Mouse (Mus musculus): Measurements from ENCODE around the gene Abcb8. TPM values are rescaled to one million over a fixed set of nuclear protein-coding genes. Genes with fewer than 3 reads are reported as not detected.
A peak's percentile ranks its signal among the peaks of the same experiment; 100 is the strongest.

The Abcb8 gene
- polyA plus RNA-seq, 1 experiment from 2014 or later: 49.4 TPM

- H3K4me1 ChIP-seq: peaks cover 44% of the 10 kb centered on the region
- H3K36me3 ChIP-seq: peaks cover 30% of the 10 kb centered on the region
- peak overlapping the region; percentile 91; the same call in 1 of the 2 replicates for H3K4me2 ChIP-seq
- H3K27me3 ChIP-seq (replicated peaks): peaks cover 10% of the 10 kb centered on the region
- no peak for ATAC-seq (ENCODE audit: low FRiP score)
- no peak overlapping the region for H3K4me3 ChIP-seq (replicated peaks)
- no peak overlapping the region for H3K27ac ChIP-seq (replicated peaks)
- 0 out of 2 replicates have a peak overlapping the region, but pooled peaks have one; percentile 10 for H3K9ac ChIP-seq (replicated peaks)
- WGBS: 11% methylated on average over 9 of the region's 9 CpGs
- H3K9me3 ChIP-seq (replicated peaks): no peaks in the 10 kb centered on the region
These were observed 35.1 kb downstream of the Abcb8 start for GRCm38 (mm10) chr5:24428596-24428995.

- Histone ChIP-seq H3K27me3 (replicated peaks) (no peaks in the 10 kb centered on the region), H3K9ac (replicated peaks) (no peak overlapping the region), H3K4me2 (no peak overlapping the region), H3K4me1 (no peaks in the 10 kb centered on the region), H3K27ac (replicated peaks) (no peak overlapping the region), H3K9me3 (replicated peaks) (no peaks in the 10 kb centered on the region), H3K4me3 (replicated peaks) (no peak overlapping the region), H3K36me3 (peaks cover 42% of the 10 kb centered on the region)
- 92% methylated on average over 8 of the region's 8 CpGs for WGBS
- ATAC-seq (ENCODE audit: low FRiP score): no peak
These were observed 40.5 kb downstream of the Abcb8 start for GRCm38 (mm10) chr5:24433993-24434392.

- no peak overlapping the region for H3K27ac ChIP-seq (replicated peaks)
- ATAC-seq (ENCODE audit: low FRiP score): no peak
- H3K4me2 ChIP-seq: no peak overlapping the region
- no peaks in the 10 kb centered on the region for H3K27me3 ChIP-seq (replicated peaks)
- no peaks in the 10 kb centered on the region for H3K9me3 ChIP-seq (replicated peaks)
- no peak overlapping the region for H3K9ac ChIP-seq (replicated peaks)
- H3K4me3 ChIP-seq (replicated peaks): no peak overlapping the region
- H3K4me1 ChIP-seq: peaks cover 21% of the 10 kb centered on the region
- 96% methylated on average over 8 of the region's 8 CpGs for WGBS
- H3K36me3 ChIP-seq: peaks cover 40% of the 10 kb centered on the region
These were observed 47.7 kb downstream of the Abcb8 start for GRCm38 (mm10) chr5:24441187-24441586.

- Histone ChIP-seq H3K36me3 (peaks cover 40% of the 10 kb centered on the region), H3K4me1 (peaks cover 28% of the 10 kb centered on the region), H3K9me3 (replicated peaks) (no peaks in the 10 kb centered on the region), H3K27ac (replicated peaks) (no peak overlapping the region), H3K27me3 (replicated peaks) (no peaks in the 10 kb centered on the region), H3K4me3 (replicated peaks) (no peak overlapping the region), H3K9ac (replicated peaks) (no peak overlapping the region), H3K4me2 (no peak overlapping the region)
- WGBS: 86% methylated on average over 9 of the region's 9 CpGs
- ATAC-seq (ENCODE audit: low FRiP score): no peak
These were observed 48.6 kb downstream of the Abcb8 start for GRCm38 (mm10) chr5:24442029-24442428.

- Histone ChIP-seq H3K4me3 (replicated peaks) (no peak overlapping the region), H3K27ac (replicated peaks) (no peak overlapping the region), H3K4me2 (no peak overlapping the region), H3K9ac (replicated peaks) (no peak overlapping the region), H3K36me3 (peaks cover 40% of the 10 kb centered on the region), H3K27me3 (replicated peaks) (no peaks in the 10 kb centered on the region), H3K9me3 (replicated peaks) (no peaks in the 10 kb centered on the region), H3K4me1 (peaks cover 39% of the 10 kb centered on the region)
- ATAC-seq (ENCODE audit: low FRiP score): no peak
- 92% methylated on average over 7 of the region's 7 CpGs for WGBS
These were observed 49.7 kb downstream of the Abcb8 start for GRCm38 (mm10) chr5:24443204-24443603.

GRCm38 (mm10) chr5:24443927-24444326 lies 50.5 kb downstream of the Abcb8 start:
- Histone ChIP-seq H3K4me1 (peaks cover 42% of the 10 kb centered on the region), H3K4me3 (replicated peaks) (peak overlapping the region; percentile 94), H3K9me3 (replicated peaks) (no peaks in the 10 kb centered on the region), H3K36me3 (peaks cover 36% of the 10 kb centered on the region), H3K9ac (replicated peaks) (peak overlapping the region; percentile 96), H3K27me3 (replicated peaks) (0 out of 2 replicates have a peak, but pooled peaks cover 2% of the 10 kb centered on the region), H3K27ac (replicated peaks) (peak overlapping the region; percentile 97; the same call in 1 of the 2 replicates), H3K4me2 (peak overlapping the region; percentile 95)
- WGBS: 87% methylated on average over 12 of the region's 12 CpGs
- no peak for ATAC-seq (ENCODE audit: low FRiP score)

GRCm38 (mm10) chr5:24444746-24445427 lies 51.4 kb downstream of the Abcb8 start, which contains the start of gene Fastk:
Gene Fastk, minus strand, starts transcription at chr5:24445287.
- Histone ChIP-seq H3K9ac (replicated peaks) (peak within 1 kb of the TSS; percentile 96), H3K27me3 (replicated peaks) (0 out of 2 replicates have a peak, but pooled peaks cover 3% of the 10 kb centered on the region), H3K4me1 (peaks cover 42% of the 10 kb centered on the region), H3K27ac (replicated peaks) (peak within 1 kb of the TSS; percentile 97), H3K9me3 (replicated peaks) (no peaks in the 10 kb centered on the region), H3K4me2 (peak within 1 kb of the TSS; percentile 95), H3K36me3 (peaks cover 27% of the 10 kb centered on the region), H3K4me3 (replicated peaks) (peak within 1 kb of the TSS; percentile 94)
- peak; percentile 83 for ATAC-seq (ENCODE audit: low FRiP score)
- WGBS: under 1% methylated on average over 60 of the region's 60 CpGs

- H3K4me1 ChIP-seq: peaks cover 42% of the 10 kb centered on the region
- H3K36me3 ChIP-seq: peaks cover 20% of the 10 kb centered on the region
- peak overlapping the region; percentile 96 for H3K9ac ChIP-seq (replicated peaks)
- ATAC-seq (ENCODE audit: low FRiP score): 0 out of 2 replicates have a peak, but pooled peaks have one; percentile 0
- 0 out of 2 replicates have a peak, but pooled peaks cover 3% of the 10 kb centered on the region for H3K27me3 ChIP-seq (replicated peaks)
- peak overlapping the region; percentile 94 for H3K4me3 ChIP-seq (replicated peaks)
- H3K9me3 ChIP-seq (replicated peaks): no peaks in the 10 kb centered on the region
- peak overlapping the region; percentile 97 for H3K27ac ChIP-seq (replicated peaks)
- WGBS: 57% methylated on average over 20 of the region's 20 CpGs
- peak overlapping the region; percentile 95 for H3K4me2 ChIP-seq
These were observed 52.1 kb downstream of the Abcb8 start for GRCm38 (mm10) chr5:24445428-24446080.

GRCm38 (mm10) chr5:24446630-24447029 lies 53.2 kb downstream of the Abcb8 start:
- Histone ChIP-seq H3K9me3 (replicated peaks) (no peaks in the 10 kb centered on the region), H3K9ac (replicated peaks) (no peak overlapping the region), H3K36me3 (peaks cover 9% of the 10 kb centered on the region), H3K27ac (replicated peaks) (no peak overlapping the region), H3K27me3 (replicated peaks) (0 out of 2 replicates have a peak, but pooled peaks cover 3% of the 10 kb centered on the region), H3K4me1 (peaks cover 48% of the 10 kb centered on the region), H3K4me2 (peak overlapping the region; percentile 88), H3K4me3 (replicated peaks) (peak overlapping the region; percentile 71; the same call in 1 of the 2 replicates)
- WGBS: 95% methylated on average over 7 of the region's 7 CpGs
- no peak for ATAC-seq (ENCODE audit: low FRiP score)

GRCm38 (mm10) chr5:24447624-24448298 lies 54.3 kb downstream of the Abcb8 start, which contains the start of gene Tmub1:
Gene Tmub1, minus strand, starts transcription at chr5:24447854.
- peak within 1 kb of the TSS; percentile 74 for H3K27ac ChIP-seq (replicated peaks)
- peak within 1 kb of the TSS; percentile 88 for H3K4me2 ChIP-seq
- 0 out of 2 replicates have a peak, but pooled peaks cover 3% of the 10 kb centered on the region for H3K36me3 ChIP-seq
- peak within 1 kb of the TSS; percentile 63 for H3K9ac ChIP-seq (replicated peaks)
- no peaks in the 10 kb centered on the region for H3K9me3 ChIP-seq (replicated peaks)
- H3K4me1 ChIP-seq: peaks cover 48% of the 10 kb centered on the region
- H3K27me3 ChIP-seq (replicated peaks): 0 out of 2 replicates have a peak, but pooled peaks cover 3% of the 10 kb centered on the region
- WGBS: 2% methylated on average over 34 of the region's 34 CpGs
- ATAC-seq (ENCODE audit: low FRiP score): peak; percentile 45
- peak within 1 kb of the TSS; percentile 71 for H3K4me3 ChIP-seq (replicated peaks)

- 2% methylated on average over 46 of the region's 66 CpGs for WGBS
- Histone ChIP-seq H3K9ac (replicated peaks) (peak overlapping the region; percentile 85), H3K27me3 (replicated peaks) (0 out of 2 replicates have a peak, but pooled peaks cover 3% of the 10 kb centered on the region), H3K4me3 (replicated peaks) (peak overlapping the region; percentile 85), H3K9me3 (replicated peaks) (no peaks in the 10 kb centered on the region), H3K4me2 (peak overlapping the region; percentile 91), H3K27ac (replicated peaks) (peak overlapping the region; percentile 93), H3K36me3 (no peaks in the 10 kb centered on the region), H3K4me1 (peaks cover 62% of the 10 kb centered on the region)
- peak; percentile 74 for ATAC-seq (ENCODE audit: low FRiP score)
These were observed 58.0 kb downstream of the Abcb8 start for GRCm38 (mm10) chr5:24451264-24452029.
